Mouse (Mus musculus): ENCODE data around the gene Ntn3.

Ntn3 gene

DNA sequence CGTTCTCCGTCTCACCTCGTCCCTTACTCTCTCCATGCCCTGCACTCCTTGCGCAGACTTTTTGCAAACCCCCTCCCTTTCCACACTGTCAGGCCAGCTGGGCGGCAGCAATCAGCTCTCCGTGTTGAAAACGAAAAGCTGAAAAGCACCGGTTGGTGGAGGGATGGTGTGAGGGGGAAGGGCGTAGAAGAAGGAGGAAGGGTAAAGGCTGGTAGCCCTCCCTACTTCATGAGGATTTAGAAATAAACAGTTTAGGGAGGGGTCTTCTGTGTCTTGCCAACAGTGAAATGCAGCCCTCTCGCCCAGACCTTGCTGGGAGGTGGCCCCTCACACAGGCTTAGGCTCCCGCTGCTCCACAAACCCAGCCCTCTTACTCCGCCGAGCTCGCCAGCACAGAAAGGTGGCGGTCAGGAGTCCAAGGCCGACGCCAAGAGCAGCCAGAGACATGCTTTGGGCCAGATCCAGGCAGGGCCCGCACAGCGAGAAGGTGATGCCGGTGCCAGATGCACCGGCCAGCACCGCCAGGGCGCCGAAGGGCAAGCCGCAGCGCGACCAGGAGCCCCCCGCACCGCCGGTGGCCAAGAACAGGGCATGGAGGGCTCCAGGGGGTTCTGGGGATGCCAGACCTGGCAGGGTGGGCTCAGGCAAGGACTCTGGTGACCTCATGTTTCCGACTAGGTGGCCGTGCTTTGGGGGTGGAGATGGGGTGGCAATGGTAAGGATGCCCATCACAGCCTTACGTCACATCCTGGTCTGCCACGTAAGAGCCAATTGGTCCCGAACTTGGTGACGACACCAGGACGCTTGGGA, 2.5 kb upstream of the Ntn3 start:
- peak; percentile 71 for DNase-seq (ENCODE audit: low read depth, low spot score)

- DNase-seq (ENCODE audit: low read depth, low spot score): no peak
Observed at GRCm38 (mm10) chr17:24210591-24210990, 1.3 kb upstream of the Ntn3 start.

DNA sequence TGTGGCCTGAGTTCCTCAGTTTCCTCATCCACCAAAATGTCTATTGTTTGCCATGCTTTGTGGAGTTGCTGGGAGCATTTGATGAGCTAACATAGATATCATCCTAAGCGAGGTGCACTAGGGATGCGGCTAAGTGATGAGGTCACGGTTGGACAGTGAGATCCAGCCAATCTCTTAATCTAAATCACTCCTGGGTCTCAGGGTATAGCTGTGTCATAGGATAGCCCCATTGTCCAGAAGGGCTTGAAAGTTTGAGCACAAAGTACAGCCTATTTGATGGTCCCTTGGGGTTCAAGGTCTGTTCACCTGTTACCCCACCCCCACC, 547 bp upstream of the Ntn3 start:
- DNase-seq (ENCODE audit: low read depth, low spot score): no peak

DNA sequence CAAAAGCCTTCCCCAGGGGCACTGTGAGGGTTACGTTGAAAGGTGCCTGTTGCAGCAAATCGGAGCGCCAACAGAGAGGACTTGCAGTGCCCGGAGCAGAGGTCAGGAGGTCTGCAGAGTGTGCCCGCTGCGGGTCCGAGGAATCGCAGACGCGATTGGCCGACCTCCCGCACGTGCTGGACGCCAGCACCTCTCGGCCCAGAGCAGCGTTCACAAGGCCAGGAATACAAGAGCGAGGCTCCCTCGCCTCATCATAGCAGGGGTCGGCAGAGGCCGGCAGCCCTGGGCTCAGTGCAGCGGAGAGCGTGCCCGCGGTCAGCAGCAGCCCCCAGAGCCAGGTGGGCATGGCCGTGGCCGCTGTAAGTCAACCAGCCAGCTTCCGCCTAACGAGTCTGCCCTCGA, 689 bp downstream of the Ntn3 start:
- no peak for DNase-seq (ENCODE audit: low read depth, low spot score)

DNA sequence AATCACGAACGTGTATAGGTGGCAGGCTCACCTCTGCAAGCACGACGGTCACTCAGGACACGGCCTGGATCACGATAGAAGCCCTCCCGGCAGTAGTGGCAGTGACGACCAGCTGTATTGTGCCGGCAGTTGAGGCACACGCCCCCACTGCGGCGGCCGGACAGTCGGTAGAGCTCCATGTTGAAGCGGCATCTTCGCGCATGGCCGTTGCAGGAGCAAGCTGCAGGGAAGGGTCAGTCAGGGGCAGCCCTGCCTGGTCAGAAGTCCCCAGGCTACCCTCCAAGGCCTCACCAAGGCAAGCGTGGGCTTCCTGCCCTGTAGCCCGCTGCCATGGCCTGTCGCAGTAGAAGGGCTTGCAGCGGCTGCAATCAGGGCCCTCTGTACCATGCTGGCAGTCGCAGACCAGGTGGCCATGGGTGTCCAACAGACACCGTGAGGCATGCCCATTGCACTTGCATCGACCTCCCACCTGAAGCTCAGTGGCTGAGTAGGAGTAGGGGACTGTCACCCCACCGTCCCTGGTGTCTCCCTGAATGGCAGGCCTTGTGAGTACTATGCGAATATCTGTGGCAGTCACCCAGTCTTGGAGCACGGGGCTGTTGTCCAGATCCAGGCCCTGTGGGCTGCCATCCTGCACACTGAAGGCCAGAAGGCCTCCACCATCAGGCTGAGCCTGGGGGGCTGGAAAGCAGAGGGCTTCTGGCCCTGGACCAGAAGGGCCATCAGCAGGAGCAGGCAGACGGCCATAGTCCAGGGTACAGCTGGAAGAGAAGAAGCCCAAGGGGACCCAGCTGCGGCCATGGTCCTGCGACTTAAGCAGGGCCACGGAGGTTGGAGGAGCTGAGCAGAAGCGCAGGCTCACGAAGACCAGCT, 1.3 kb downstream of the Ntn3 start:
- no peak for DNase-seq (ENCODE audit: low read depth, low spot score)

GRCm38 (mm10) chr17:24206451-24207351, 2.6 kb downstream of the Ntn3 start:
- no peak for DNase-seq (ENCODE audit: low read depth, low spot score)

DNA sequence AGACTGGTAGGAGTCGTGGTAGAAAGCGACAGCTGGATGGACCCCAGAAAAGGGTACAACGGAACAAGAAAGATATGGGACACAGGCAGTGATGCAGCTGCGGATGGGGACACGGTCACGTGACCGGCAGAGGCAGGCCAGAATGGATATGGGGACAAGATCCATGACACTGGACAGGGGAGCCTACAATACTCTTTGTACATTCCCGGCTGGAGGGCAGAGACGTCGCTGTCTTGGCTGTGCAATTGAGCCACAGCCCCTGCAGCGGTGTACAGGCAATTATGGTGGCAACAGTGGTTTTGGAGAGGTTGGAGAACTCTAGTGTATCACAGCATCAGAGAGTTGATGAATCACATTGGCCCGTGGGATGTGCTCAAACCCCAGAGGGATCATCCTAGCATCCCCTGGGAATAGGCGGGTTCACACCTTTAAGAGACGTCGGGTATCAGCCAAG, 3.4 kb downstream of the Ntn3 start:
- no peak for DNase-seq (ENCODE audit: low read depth, low spot score)

DNA sequence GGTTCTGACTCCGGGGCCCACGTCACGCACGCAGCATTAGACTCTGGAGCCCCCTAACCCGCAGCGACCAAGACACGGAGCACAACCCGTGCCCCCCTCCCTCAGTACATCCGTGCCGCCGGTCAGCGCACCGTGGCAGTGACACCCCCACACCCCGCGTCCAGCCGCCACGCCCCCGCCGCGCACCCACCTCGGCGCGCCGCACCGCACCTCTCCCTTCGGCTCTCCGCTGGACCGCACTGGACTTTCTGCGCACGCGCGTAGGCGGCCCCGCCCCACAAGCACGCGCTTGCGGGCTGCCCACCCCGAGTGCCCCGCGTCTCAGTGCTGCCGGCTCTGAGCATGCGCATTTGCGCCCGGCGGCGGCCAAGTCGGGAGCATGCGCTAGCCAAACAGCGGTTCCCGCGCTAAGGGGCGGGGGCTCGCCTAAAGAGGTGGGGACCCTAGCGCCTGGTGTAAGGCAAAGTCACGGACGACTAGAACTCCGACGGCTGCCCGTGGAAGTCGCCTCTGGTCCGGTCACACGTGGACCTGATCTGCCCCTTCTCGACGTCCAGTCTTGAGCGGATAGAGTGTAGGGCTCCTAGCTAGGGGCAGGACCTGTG, 3.9 kb downstream of the Ntn3 start, which contains the start of gene Tbc1d24:
Tbc1d24 (minus strand) TSS at position 279 of the 605 bp plus-strand sequence.
- peak; percentile 92 for DNase-seq (ENCODE audit: low read depth, low spot score)

DNA sequence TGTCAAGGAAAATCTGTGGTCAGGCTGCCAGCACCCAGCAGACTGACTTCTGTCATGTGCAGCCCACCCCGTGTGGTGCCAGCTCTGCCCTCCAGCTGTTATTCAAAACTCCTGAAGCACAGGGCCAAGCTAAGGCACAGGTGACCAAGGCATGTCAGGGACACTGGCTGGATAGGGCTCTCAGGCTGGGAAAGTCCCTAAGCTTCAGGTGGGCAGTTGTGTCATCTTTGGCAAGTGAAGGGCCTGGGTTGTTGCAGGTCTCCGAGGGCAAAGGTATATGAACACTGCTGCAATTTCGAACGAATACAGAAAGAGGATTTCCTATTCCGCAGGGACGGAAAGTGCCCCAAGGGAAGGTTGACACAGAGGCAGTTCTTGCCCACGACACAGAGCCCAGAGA, 4.5 kb downstream of the Ntn3 start:
- DNase-seq (ENCODE audit: low read depth, low spot score): no peak

GRCm38 (mm10) chr17:24203611-24204534, 5.5 kb downstream of the Ntn3 start:
- DNase-seq (ENCODE audit: low read depth, low spot score): no peak

- DNase-seq (ENCODE audit: low read depth, low spot score): no peak
Observed at GRCm38 (mm10) chr17:24203068-24203467, 6.3 kb downstream of the Ntn3 start.

- no peak for DNase-seq (ENCODE audit: low read depth, low spot score)
Observed at GRCm38 (mm10) chr17:24201092-24201491, 8.2 kb downstream of the Ntn3 start.

GRCm38 (mm10) chr17:24199741-24200140, 9.6 kb downstream of the Ntn3 start:
- DNase-seq (ENCODE audit: low read depth, low spot score): no peak

GRCm38 (mm10) chr17:24199252-24199651, 10.1 kb downstream of the Ntn3 start:
- DNase-seq (ENCODE audit: low read depth, low spot score): no peak

DNA sequence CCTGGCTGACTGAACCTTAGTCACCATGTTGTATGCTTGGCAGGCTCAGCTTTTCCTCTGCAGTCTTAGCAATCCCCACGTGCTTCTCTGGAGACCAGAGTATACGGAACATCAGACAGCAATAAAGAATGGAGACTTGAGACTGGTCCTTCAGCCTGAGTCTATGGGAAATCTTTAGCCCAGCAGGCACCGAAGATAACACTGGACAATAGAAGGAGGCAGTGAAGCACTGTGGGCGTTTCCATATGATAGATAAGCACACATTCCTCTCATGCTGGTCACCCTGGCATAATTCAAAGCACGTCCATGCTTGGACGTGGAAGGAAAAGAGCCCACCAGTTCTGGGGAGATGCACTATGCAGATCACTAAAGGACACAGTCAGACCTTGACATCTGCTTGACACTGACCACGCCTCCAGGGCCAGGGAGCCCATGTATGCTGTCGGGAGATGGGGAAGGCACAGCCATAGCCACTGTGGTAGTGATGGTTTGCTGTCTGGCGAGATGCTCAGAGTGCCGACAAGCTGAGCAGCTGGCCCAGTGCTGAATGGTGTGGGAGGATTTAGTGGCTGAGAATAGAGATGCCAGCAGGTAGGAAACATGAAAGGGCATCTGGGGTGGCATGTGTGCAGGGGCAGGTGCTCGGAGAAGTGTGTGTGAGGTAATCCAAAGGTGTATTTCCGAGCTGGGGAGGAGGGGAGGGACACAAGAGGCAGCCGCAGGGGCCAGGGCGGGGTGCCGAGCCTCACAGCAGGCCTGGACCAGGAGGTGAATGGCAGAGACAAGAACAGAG, 12.1 kb downstream of the Ntn3 start:
- no peak for DNase-seq (ENCODE audit: low read depth, low spot score)

DNA sequence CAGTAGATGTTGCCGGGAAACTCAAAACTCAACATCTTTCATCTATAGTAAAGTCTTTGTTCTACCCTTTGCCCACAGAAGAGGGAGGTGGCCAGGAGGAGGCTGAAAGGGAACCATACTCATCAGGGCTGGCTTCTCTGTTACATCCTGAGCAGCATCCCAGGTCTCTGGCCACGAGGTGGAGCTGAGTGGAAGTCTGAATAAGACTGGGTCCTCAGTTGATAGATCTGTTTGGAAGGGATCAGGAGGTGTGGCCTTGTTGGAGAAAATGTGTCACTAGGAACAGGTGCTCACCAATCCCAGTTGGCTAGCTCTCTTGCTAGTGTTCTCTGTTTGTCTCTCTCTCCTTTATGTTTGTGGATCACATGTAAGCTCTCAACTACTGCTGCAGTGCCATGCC, 14.0 kb downstream of the Ntn3 start:
- no peak for DNase-seq (ENCODE audit: low read depth, low spot score)

DNA sequence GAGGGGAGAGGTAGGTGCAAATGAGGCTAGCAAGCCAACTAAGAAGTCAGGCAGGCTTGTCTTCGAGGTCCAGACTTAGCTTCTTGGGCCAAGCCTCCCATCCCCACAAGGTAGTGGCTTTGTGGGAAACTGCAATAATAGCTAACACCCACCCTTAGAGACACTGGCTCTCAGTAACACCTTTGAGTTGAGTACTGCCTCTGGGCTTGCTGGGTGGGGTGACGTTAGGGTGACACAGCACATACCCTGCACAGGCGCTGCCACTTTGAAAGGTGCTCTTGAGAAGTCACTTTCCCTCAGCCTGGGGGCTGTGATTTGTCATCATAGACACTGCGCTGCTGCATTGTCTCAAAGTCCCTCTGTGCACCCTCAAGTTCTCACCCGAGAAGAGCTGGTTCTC, 15.6 kb downstream of the Ntn3 start:
- no peak for DNase-seq (ENCODE audit: low read depth, low spot score)

DNA sequence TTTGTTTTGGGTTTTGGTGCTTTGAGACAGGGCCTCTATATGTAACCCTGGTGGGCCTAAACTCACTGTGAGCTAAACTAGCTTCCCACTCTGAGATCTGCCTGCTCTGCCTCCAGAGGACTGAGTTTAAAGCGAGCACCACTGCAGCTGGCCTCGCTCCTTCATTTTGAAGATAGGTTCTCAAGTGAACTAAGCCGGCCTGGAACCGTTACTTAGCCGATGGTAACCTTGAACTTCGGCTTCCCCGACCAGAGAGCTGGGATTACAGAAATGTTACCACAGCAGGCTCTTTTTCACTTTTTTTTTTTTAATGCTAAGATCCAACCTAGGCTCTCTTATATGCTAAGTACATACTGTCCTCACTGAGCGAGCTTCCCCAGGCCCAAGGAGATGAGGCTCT, 16.1 kb downstream of the Ntn3 start:
- no peak for DNase-seq (ENCODE audit: low read depth, low spot score)

DNA sequence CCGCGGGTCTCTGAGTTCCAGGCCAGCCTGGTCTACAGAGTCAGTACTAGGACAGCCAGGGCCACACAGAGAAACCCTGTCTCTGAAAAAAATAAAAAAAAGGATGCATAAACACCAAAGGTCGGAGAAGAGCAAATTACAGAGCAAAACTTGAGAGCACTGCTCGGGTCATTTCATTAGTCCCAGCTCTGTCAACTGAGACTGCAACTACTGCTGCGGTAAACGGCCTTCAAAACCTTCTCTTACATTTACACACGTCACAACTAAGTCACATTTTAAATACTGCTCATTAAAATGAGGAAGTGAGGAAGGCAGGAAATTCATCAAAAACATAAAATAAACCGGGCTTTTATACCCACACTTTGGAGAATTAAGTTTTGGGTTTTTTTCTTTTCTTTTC, 16.5 kb downstream of the Ntn3 start:
- DNase-seq (ENCODE audit: low read depth, low spot score): no peak

Measured in embryo, embryonic 11.5 days (tissue).